Mouse (Mus musculus): ENCODE results near the gene Shroom3. TPM values are rescaled to one million over a fixed set of nuclear protein-coding genes. Genes with fewer than 3 reads are reported as not detected.

The Shroom3 gene
- total and polyA plus RNA-seq, 3 experiments = 0.04 to 0.11 TPM; not detected in 1

GRCm38 (mm10) chr5:92959708-92960107 lies 276.5 kb downstream of the Shroom3 start:
- in situ Hi-C loops (cut with MboI; ENCODE audit: low pct_ligation_motif_present, low pct_unique_long_range_greater_than_20kb, low sequenced_read_pairs) = no loop called here
- dilution Hi-C loops (cut with MboI; ENCODE audit: extremely low pct_ligation_motif_present, extremely low pct_unique_long_range_greater_than_20kb, low sequenced_read_pairs) = no loop called here
- H3K9me3 ChIP-seq (replicated peaks; ENCODE audit: low read length) = no peaks in the 10 kb centered on the region
- H3K4me2 ChIP-seq (ENCODE audit: insufficient read depth, low read depth, poor library complexity, severe bottlenecking) = no peak overlapping the region
- H3K79me2 ChIP-seq (replicated peaks; ENCODE audit: control insufficient read depth, extremely low read depth, insufficient read depth, poor library complexity, severe bottlenecking) = no peaks in the 10 kb centered on the region
- H3K4me3 ChIP-seq (replicated peaks in 1 of 3; ENCODE audit: low read depth in 2 of 3, low read length in 2 of 3, poor library complexity in 1 of 3) = no peak overlapping the region
- no peaks in the 10 kb centered on the region for H3K27me3 ChIP-seq (replicated peaks)
- H3K36me3 ChIP-seq (replicated peaks in 1 of 2; ENCODE audit: control insufficient read depth in 1 of 2, insufficient read depth in 1 of 2, low read length in 1 of 2) = no peaks in the 10 kb centered on the region
- TF ChIP-seq ZMIZ1 (IDR thresholded peaks at IDR 0.05; ENCODE audit: low read depth, low read length) = no peak
- TF ChIP-seq UBTF (IDR thresholded peaks at IDR 0.05; ENCODE audit: low read depth, low read length) = no peak
- TF ChIP-seq ELF1 (IDR thresholded peaks at IDR 0.05; ENCODE audit: low read depth, low read length) = no peak
- TF ChIP-seq SIN3A (IDR thresholded peaks at IDR 0.05; ENCODE audit: low read length) = no peak
- TF ChIP-seq CHD2 (IDR thresholded peaks at IDR 0.05; ENCODE audit: low read length) = no peak
- no peak for TF ChIP-seq BHLHE40 (IDR thresholded peaks at IDR 0.05; ENCODE audit: low read depth, low read length)
- TF ChIP-seq PAX5 (IDR thresholded peaks at IDR 0.05; ENCODE audit: low read length) = no peak
- no peak for TF ChIP-seq CHD1 (IDR thresholded peaks at IDR 0.05; ENCODE audit: low read depth, low read length)
- TF ChIP-seq SMC3 (IDR thresholded peaks at IDR 0.05; ENCODE audit: low read depth, low read length) = no peak
- TF ChIP-seq HCFC1 (IDR thresholded peaks at IDR 0.05; ENCODE audit: low read depth, low read length) = no peak
- TF ChIP-seq MEF2A (IDR thresholded peaks at IDR 0.05; ENCODE audit: borderline replicate concordance, low read depth, low read length) = no peak
- no peak for TF ChIP-seq NELFE (IDR thresholded peaks at IDR 0.05; ENCODE audit: low read depth, low read length)
- no peak for TF ChIP-seq CTCF (conservative IDR thresholded peaks at IDR 0.05 in 1 of 2, IDR thresholded peaks at IDR 0.05 in 1 of 2; ENCODE audit: low read depth in 2 of 2, low read length in 2 of 2)
- TF ChIP-seq ZKSCAN1 (IDR thresholded peaks at IDR 0.05; ENCODE audit: borderline replicate concordance, low read depth, low read length) = no peak
- TF ChIP-seq MAX (IDR thresholded peaks at IDR 0.05; ENCODE audit: low read length) = no peak
- TF ChIP-seq NRF1 (IDR thresholded peaks at IDR 0.05; ENCODE audit: low read depth, low read length) = no peak
- no peak for TF ChIP-seq USF1 (IDR thresholded peaks at IDR 0.05; ENCODE audit: low read depth, low read length)
- TF ChIP-seq GABPA (IDR thresholded peaks at IDR 0.05; ENCODE audit: insufficient replicate concordance, low read depth, low read length) = no peak
- TF ChIP-seq MXI1 (IDR thresholded peaks at IDR 0.05; ENCODE audit: low read depth, low read length) = no peak
- no peak for TF ChIP-seq ETS1 (conservative IDR thresholded peaks at IDR 0.05; ENCODE audit: low read depth, low read length)
- peaks cover 16 to 18% of the 10 kb centered on the region in 2 experiments for H3K4me1 ChIP-seq (ENCODE audit: control insufficient read depth in 1 of 2, insufficient read depth in 2 of 2)
- H3K9ac ChIP-seq (ENCODE audit: insufficient read depth, low read depth) = no peak overlapping the region
- H3K27ac ChIP-seq (ENCODE audit: insufficient read depth, low read depth) = no peak overlapping the region
- no peak for DNase-seq (ENCODE audit: extremely low read depth)

- DNase-seq (ENCODE audit: extremely low read depth) = no peak
- Histone ChIP-seq H3K36me3 (replicated peaks in 1 of 2; ENCODE audit: control insufficient read depth in 1 of 2, insufficient read depth in 1 of 2, low read length in 1 of 2) (no peaks in the 10 kb centered on the region), H3K9ac (ENCODE audit: insufficient read depth, low read depth) (no peak overlapping the region), H3K79me2 (replicated peaks; ENCODE audit: control insufficient read depth, extremely low read depth, insufficient read depth, poor library complexity, severe bottlenecking) (no peaks in the 10 kb centered on the region), H3K27me3 (replicated peaks) (no peaks in the 10 kb centered on the region), H3K4me3 (replicated peaks in 1 of 3; ENCODE audit: low read depth in 2 of 3, low read length in 2 of 3, poor library complexity in 1 of 3) (no peak overlapping the region), H3K4me2 (ENCODE audit: insufficient read depth, low read depth, poor library complexity, severe bottlenecking) (no peak overlapping the region; the same call in 1 of the 2 replicates), H3K9me3 (replicated peaks; ENCODE audit: low read length) (no peaks in the 10 kb centered on the region), H3K4me1 (ENCODE audit: control insufficient read depth in 1 of 2, insufficient read depth in 2 of 2) (peaks cover 8 to 10% of the 10 kb centered on the region in 2 experiments; a peak in 3 of 4 replicates), H3K27ac (ENCODE audit: insufficient read depth, low read depth) (no peak overlapping the region)
- no peak for TF ChIP-seq MAX (IDR thresholded peaks at IDR 0.05; ENCODE audit: low read length)
- TF ChIP-seq CHD2 (IDR thresholded peaks at IDR 0.05; ENCODE audit: low read length) = no peak
- no peak for TF ChIP-seq ZC3H11A (IDR thresholded peaks at IDR 0.05; ENCODE audit: low read depth, low read length)
- no peak for TF ChIP-seq ZNF384 (IDR thresholded peaks at IDR 0.05; ENCODE audit: low read depth, low read length)
- TF ChIP-seq ELF1 (IDR thresholded peaks at IDR 0.05; ENCODE audit: low read depth, low read length) = no peak
- TF ChIP-seq CHD1 (IDR thresholded peaks at IDR 0.05; ENCODE audit: low read depth, low read length) = no peak
- TF ChIP-seq SMC3 (IDR thresholded peaks at IDR 0.05; ENCODE audit: low read depth, low read length) = no peak
- no peak for TF ChIP-seq ZKSCAN1 (IDR thresholded peaks at IDR 0.05; ENCODE audit: borderline replicate concordance, low read depth, low read length)
- no peak for TF ChIP-seq EP300 (IDR thresholded peaks at IDR 0.05; ENCODE audit: low read length)
- no peak for TF ChIP-seq MEF2A (IDR thresholded peaks at IDR 0.05; ENCODE audit: borderline replicate concordance, low read depth, low read length)
- TF ChIP-seq POLR2A (IDR thresholded peaks at IDR 0.05; ENCODE audit: low read depth, low read length) = no peak
- no peak for TF ChIP-seq NELFE (IDR thresholded peaks at IDR 0.05; ENCODE audit: low read depth, low read length)
- TF ChIP-seq RCOR1 (conservative IDR thresholded peaks at IDR 0.05; ENCODE audit: low read depth, low read length) = no peak
- dilution Hi-C loops (cut with MboI; ENCODE audit: extremely low pct_ligation_motif_present, extremely low pct_unique_long_range_greater_than_20kb, low sequenced_read_pairs) = no loop called here
- in situ Hi-C loops (cut with MboI; ENCODE audit: low pct_ligation_motif_present, low pct_unique_long_range_greater_than_20kb, low sequenced_read_pairs) = no loop called here
Observed at GRCm38 (mm10) chr5:92961353-92961752, 278.1 kb downstream of the Shroom3 start.
